Mouse (Mus musculus) spleen, adult 2 months (tissue): ENCODE data around the gene Sh3d21.

Source experiments
- CTCF ChIP-seq: fragments of 200-500 bp; IDR thresholded peaks from 2 replicates; pipeline ENCODE4 v1.5.1; 2011; ENCODE audit warnings: mild to moderate bottlenecking, inconsistent platforms; ENCODE audit not compliant: insufficient read depth, insufficient read length, insufficient replicate concordance; ENCODE audit errors: extremely low read depth
- POLR2A ChIP-seq: fragments of 200-500 bp; IDR thresholded peaks from 2 replicates; pipeline ENCODE4 v1.6.1; 2011; ENCODE audit warnings: low read depth, low read length, inconsistent platforms

DNA sequence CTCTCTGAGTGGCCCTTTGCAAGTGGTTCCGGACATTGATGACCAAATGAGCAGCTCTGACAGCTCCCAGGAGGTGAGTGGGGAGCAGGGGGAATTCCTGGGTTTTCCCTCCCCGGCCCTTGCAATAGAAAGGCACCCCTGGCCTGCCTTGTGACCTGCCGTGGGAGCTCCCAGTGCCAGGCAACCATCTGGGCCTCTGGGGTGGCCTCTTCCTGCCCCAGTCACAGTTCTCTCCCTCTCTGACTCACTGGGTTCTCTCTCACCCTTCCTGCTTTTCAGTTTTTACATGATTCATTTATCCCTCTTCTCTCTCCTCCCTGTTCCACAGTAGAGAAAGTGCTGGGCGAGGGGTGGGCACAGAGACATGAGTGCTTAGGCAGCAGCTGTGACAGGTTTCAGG, 25.5 kb downstream of the Sh3d21 start:
- no peak for TF ChIP-seq POLR2A
- TF ChIP-seq CTCF: no peak
